Mouse (Mus musculus) lung, adult 2 months (tissue): Measurements from ENCODE around the gene Arhgap5. TPM values are rescaled to one million over a fixed set of nuclear protein-coding genes. Genes with fewer than 3 reads are reported as not detected.

Experiments
- DNase-seq: peaks from one replicate; pipeline ENCODE4 v3.0.0; 2022
- H3K4me1 ChIP-seq: fragments of 200-500 bp; 2 replicates; pipeline ENCODE4 v1.6.1; 2011; ENCODE audit warnings: low read length; ENCODE audit not compliant: control insufficient read depth, insufficient read depth
- H3K4me3 ChIP-seq: fragments of 200-500 bp; replicated peaks from 2 replicates; pipeline ENCODE3; 2011; ENCODE audit warnings: low read depth, mild to moderate bottlenecking, control low read depth, low read length; ENCODE audit errors: extremely low read depth
- CTCF ChIP-seq: fragments of 200-500 bp; IDR thresholded peaks from 2 replicates; pipeline ENCODE4 v1.5.1; 2011; ENCODE audit warnings: mild to moderate bottlenecking, low read length, control low read depth; ENCODE audit not compliant: insufficient read depth
- POLR2A ChIP-seq: fragments of 200-500 bp; IDR thresholded peaks from 2 replicates; pipeline ENCODE4 v1.6.1; 2011; ENCODE audit warnings: low read depth, mild to moderate bottlenecking, control low read depth, low read length, borderline replicate concordance; ENCODE audit errors: extremely low read depth
- WGBS: fragments of 180-500 bp; shearing (Covaris S2); methylation state at CpG from one replicate; pipeline ENCODE4 v1.1.7; 2018; 5-methylcytosine and 5-hydroxymethylcytosine counted together
- polyA plus RNA-seq: library from polyadenylated mRNA; depleted of rRNA; stranded (reverse); fragments of >200 nt; gene quantifications from 2 replicates; pipeline ENCODE4 v1.2.3, GENCODE M21; 2012; rRNA removed

The Arhgap5 gene
- polyA plus RNA-seq, 1 experiment, result 5.6 TPM

DNA sequence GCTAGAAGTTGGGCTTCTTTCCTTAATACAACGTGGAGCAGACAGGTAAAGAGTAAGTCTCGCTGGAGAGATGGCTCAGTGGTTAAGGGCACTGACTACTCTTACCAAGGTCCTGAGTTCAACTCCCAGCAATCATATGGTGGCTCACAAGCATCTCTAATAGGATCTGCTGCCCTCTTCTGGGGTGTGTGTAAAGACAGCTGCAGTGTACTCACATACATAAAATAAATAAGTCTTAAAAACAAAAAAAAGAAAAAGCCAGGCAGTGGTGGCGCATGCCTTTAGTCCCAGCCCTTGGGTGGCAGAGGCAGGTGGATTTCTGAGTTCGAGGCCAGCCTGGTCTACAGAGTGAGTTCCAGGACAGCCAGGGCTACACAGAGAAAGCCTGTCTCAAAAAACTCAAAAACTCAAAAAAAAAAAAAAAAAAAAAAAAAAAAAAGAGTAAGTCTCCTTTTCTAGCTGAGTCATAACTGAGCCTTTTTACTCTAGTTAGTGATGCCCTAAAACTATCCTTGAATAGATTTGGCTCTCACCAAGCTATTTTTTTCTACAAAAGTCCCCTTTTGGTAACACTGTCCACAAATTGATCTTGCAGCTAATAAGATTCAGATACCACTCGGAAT lies 114.8 kb downstream of the Arhgap5 start:
- no peak for DNase-seq
- WGBS, result 77% methylated on average over 5 of the region's 5 CpGs
- TF ChIP-seq POLR2A (no peak), CTCF (no peak)
- H3K4me3 ChIP-seq, result no peak overlapping the region
- no peaks in the 10 kb centered on the region for H3K4me1 ChIP-seq

DNA sequence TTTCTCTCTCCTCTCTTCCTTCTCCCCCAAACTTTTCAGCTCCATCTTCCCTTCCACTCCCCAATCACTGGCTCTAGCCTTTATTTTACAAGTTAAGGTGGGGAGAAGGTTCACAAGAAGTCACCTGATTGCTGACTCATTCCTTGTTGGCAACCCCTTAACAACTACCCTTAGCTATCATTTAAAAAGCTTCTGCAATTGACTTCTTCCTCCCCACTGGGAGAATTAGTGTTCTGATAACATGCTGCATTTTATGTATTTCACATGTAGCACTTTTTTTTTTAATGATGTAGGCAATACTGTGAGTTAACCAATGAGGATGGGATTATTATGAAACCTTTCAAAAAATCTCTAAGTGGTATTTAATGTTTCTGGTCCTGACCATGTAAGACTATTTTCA lies 115.9 kb downstream of the Arhgap5 start:
- no peak for DNase-seq
- Histone ChIP-seq H3K4me1 (no peaks in the 10 kb centered on the region), H3K4me3 (no peak overlapping the region)
- no peak for TF ChIP-seq POLR2A
- TF ChIP-seq CTCF, result no peak

Other genes starting within 250 kb of the Arhgap5 start
- gene Akap6, start 195.4 kb downstream of the Arhgap5 start, polyA plus RNA-seq, result 0.50 and 0.96 TPM in 2 replicates